Mouse (Mus musculus): ENCODE measurements at regions not wholly inside any gene's neighbourhood (a gene's known extent, or its start where the extent isn't known, plus 50 kb on each side); places are given as distances from the start of the nearest gene placed in this dataset.

DNA sequence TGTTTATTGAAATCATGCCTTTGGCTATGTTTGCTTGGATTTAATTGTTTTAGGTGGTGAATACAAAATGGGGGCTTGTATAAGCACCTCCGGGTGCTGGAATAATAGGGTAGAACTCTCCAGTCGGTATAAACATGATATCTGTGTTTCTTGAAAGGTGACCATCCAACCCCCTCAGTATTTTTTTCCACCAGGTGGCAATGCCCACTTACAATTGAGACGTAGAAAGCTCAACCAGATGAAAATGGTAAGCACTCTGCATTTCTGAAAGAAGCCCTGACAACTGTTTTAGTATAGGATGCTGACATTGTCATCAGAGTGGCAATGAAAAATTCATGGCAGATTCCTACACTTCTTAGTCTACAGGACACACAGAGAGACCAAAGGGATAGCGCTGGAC, 838.1 kb downstream of the Kcnj2 start:
- peak; percentile 65 for TF ChIP-seq CTCF (IDR thresholded peaks at IDR 0.05; ENCODE audit: low read depth)
- TF ChIP-seq EP300 (optimal IDR thresholded peaks at IDR 0.05), result no peak
